Mouse (Mus musculus): Measurements from ENCODE around the gene Acadm.

GRCm38 (mm10) chr3:153906136-153906871, 38.1 kb downstream of the Acadm start, which contains the start of gene Msh4:
- TF ChIP-seq POLR2A (IDR thresholded peaks at IDR 0.05; ENCODE audit: borderline replicate concordance, extremely low read depth, insufficient read depth, insufficient read length, poor library complexity, severe bottlenecking) (no peak), CTCF (IDR thresholded peaks at IDR 0.05; ENCODE audit: borderline replicate concordance, extremely low read depth, insufficient read depth, insufficient read length) (no peak)

Measured in brain, embryonic 14.5 days (tissue).